Mouse (Mus musculus): Measurements from ENCODE around the gene Mrtfb. TPM values are rescaled to one million over a fixed set of nuclear protein-coding genes. Genes with fewer than 3 reads are reported as not detected.

Mrtfb gene
- 10 to 100 TPM; 17.2 to 18.7 TPM for total RNA-seq (2023)

GRCm38 (mm10) chr16:13255855-13256635 lies at the start of gene Mrtfb:
TSS of gene Mrtfb (plus strand) at chr16:13256481.

Other genes with a start within 250 kb of the Mrtfb start
- 10 to 100 TPM; 24.4 to 27.6 TPM for gene Ercc4, start 146.8 kb upstream of the Mrtfb start, total RNA-seq (2023)